Mouse (Mus musculus): ENCODE results near the gene Lyrm1.

The Lyrm1 gene

GRCm38 (mm10) chr7:119895639-119896512 is at the start of gene Lyrm1, which contains the start of gene Dcun1d3:
Gene Lyrm1, plus strand, starts transcription at chr7:119895861.
Gene Dcun1d3, minus strand, starts transcription at chr7:119896298.
- DNase-seq (ENCODE audit: low spot score): peak; percentile 92

GRCm38 (mm10) chr7:119847396-119847795 is 48.3 kb upstream of the Lyrm1 start:
- DNase-seq (ENCODE audit: low spot score): no peak

GRCm38 (mm10) chr7:119849096-119849495 is 46.6 kb upstream of the Lyrm1 start:
- peak; percentile 43 for DNase-seq (ENCODE audit: low spot score)

GRCm38 (mm10) chr7:119850737-119851136 is 44.9 kb upstream of the Lyrm1 start:
- DNase-seq (ENCODE audit: low spot score): no peak

GRCm38 (mm10) chr7:119852494-119852893 is 43.2 kb upstream of the Lyrm1 start:
- DNase-seq (ENCODE audit: low spot score): no peak

GRCm38 (mm10) chr7:119853186-119853585 is 42.5 kb upstream of the Lyrm1 start:
- DNase-seq (ENCODE audit: low spot score): no peak

GRCm38 (mm10) chr7:119854362-119854761 is 41.3 kb upstream of the Lyrm1 start:
- DNase-seq (ENCODE audit: low spot score): no peak

GRCm38 (mm10) chr7:119855031-119855430 is 40.6 kb upstream of the Lyrm1 start:
- no peak for DNase-seq (ENCODE audit: low spot score)

- no peak for DNase-seq (ENCODE audit: low spot score)
Observed at GRCm38 (mm10) chr7:119859476-119859875, 36.2 kb upstream of the Lyrm1 start.

GRCm38 (mm10) chr7:119860116-119860515 is 35.5 kb upstream of the Lyrm1 start:
- DNase-seq (ENCODE audit: low spot score): no peak

GRCm38 (mm10) chr7:119860554-119860953 is 35.1 kb upstream of the Lyrm1 start:
- DNase-seq (ENCODE audit: low spot score): no peak

GRCm38 (mm10) chr7:119860971-119861334 is 34.7 kb upstream of the Lyrm1 start:
- DNase-seq (ENCODE audit: low spot score): no peak

GRCm38 (mm10) chr7:119861335-119862091 is 34.1 kb upstream of the Lyrm1 start:
- no peak for DNase-seq (ENCODE audit: low spot score)

GRCm38 (mm10) chr7:119862167-119862566 is 33.5 kb upstream of the Lyrm1 start:
- DNase-seq (ENCODE audit: low spot score): no peak

GRCm38 (mm10) chr7:119864500-119864899 is 31.2 kb upstream of the Lyrm1 start:
- no peak for DNase-seq (ENCODE audit: low spot score)

- no peak for DNase-seq (ENCODE audit: low spot score)
Observed at GRCm38 (mm10) chr7:119866136-119866535, 29.5 kb upstream of the Lyrm1 start.

- DNase-seq (ENCODE audit: low spot score): no peak
Observed at GRCm38 (mm10) chr7:119872204-119872603, 23.5 kb upstream of the Lyrm1 start.

GRCm38 (mm10) chr7:119873050-119873449 is 22.6 kb upstream of the Lyrm1 start:
- DNase-seq (ENCODE audit: low spot score): no peak

GRCm38 (mm10) chr7:119875776-119876440 is 19.8 kb upstream of the Lyrm1 start:
- no peak for DNase-seq (ENCODE audit: low spot score)

GRCm38 (mm10) chr7:119879171-119879570 is 16.5 kb upstream of the Lyrm1 start:
- no peak for DNase-seq (ENCODE audit: low spot score)

GRCm38 (mm10) chr7:119880345-119880744 is 15.3 kb upstream of the Lyrm1 start:
- no peak for DNase-seq (ENCODE audit: low spot score)

- DNase-seq (ENCODE audit: low spot score): no peak
Observed at GRCm38 (mm10) chr7:119881229-119881628, 14.4 kb upstream of the Lyrm1 start.

GRCm38 (mm10) chr7:119887887-119888286 is 7.8 kb upstream of the Lyrm1 start:
- no peak for DNase-seq (ENCODE audit: low spot score)

Measured in layer of hippocampus, adult 9-10 months (tissue).